Mouse (Mus musculus) kidney, postnatal 0 days (tissue): ENCODE results near the gene Plcl2. TPM values are rescaled to one million over a fixed set of nuclear protein-coding genes. Genes with fewer than 3 reads are reported as not detected.
"Not testable (repeated sequence)": the region's sequence is repeated elsewhere in the genome, so short reads cannot be mapped to it uniquely, and the experiment has no call there.

ENCODE experiments used
- ATAC-seq: fragments of 200-750 bp; cut with Nextera tagmentation; replicated peaks from 2 replicates; pipeline ENCODE4 v1.8.0; 2017; ENCODE audit warnings: low read depth, moderate number of reproducible peaks, moderate TSS enrichment, moderate library complexity; ENCODE audit not compliant: low FRiP score
- DNase-seq: peaks from one replicate; pipeline ENCODE4 v3.0.0-alpha.2; 2016; ENCODE audit warnings: low spot score
- H3K27ac ChIP-seq: fragments of 300-500 bp; sonication (generic); 2 replicates; pipeline ENCODE4 v1.5.1; 2014; ENCODE audit warnings: mild to moderate bottlenecking
- H3K27me3 ChIP-seq: fragments of 300-500 bp; sonication (generic); 2 replicates; pipeline ENCODE4 v1.6.1; 2014; ENCODE audit warnings: low read length, mixed read lengths; ENCODE audit not compliant: insufficient read depth
- H3K36me3 ChIP-seq: fragments of 300-500 bp; sonication (generic); 2 replicates; pipeline ENCODE4 v1.6.1; 2014; ENCODE audit warnings: low read length, mixed read lengths; ENCODE audit not compliant: insufficient read depth
- H3K4me1 ChIP-seq: fragments of 300-500 bp; sonication (generic); replicated peaks from 2 replicates; pipeline ENCODE4 v1.6.1; 2014; ENCODE audit warnings: antibody characterized with exemption, low read length, mixed read lengths; ENCODE audit not compliant: insufficient read depth
- H3K4me2 ChIP-seq: fragments of 300-500 bp; sonication (generic); 2 replicates; pipeline ENCODE4 v1.6.1; 2014; ENCODE audit warnings: mild to moderate bottlenecking, low read length, moderate library complexity, mixed read lengths
- H3K4me3 ChIP-seq: fragments of 300-500 bp; sonication (generic); replicated peaks from 2 replicates; pipeline ENCODE4 v1.5.1; 2014; ENCODE audit warnings: low read depth, low read length
- H3K9ac ChIP-seq: fragments of 300-500 bp; sonication (generic); 2 replicates; pipeline ENCODE4 v1.6.1; 2014; ENCODE audit warnings: low read depth, low read length
- H3K9me3 ChIP-seq: fragments of 300-500 bp; sonication (generic); replicated peaks from 2 replicates; pipeline ENCODE4 v1.6.1; 2016; ENCODE audit warnings: low read length, inconsistent platforms, mixed read lengths
- CTCF ChIP-seq: IDR thresholded peaks from 2 replicates; pipeline ENCODE4 v1.5.1; 2016; ENCODE audit warnings: antibody characterized with exemption, low read depth, mild to moderate bottlenecking, moderate library complexity
- WGBS: fragments of 180-500 bp; shearing (Covaris S2); extraction: QIAGEN DNeasy Blood & Tissue Kit; methylation state at CpG from one replicate; pipeline ENCODE4 v1.1.7; 2014; 5-methylcytosine and 5-hydroxymethylcytosine counted together
- polyA plus RNA-seq: library from polyadenylated mRNA; unstranded; fragments of >200 nt; fragmentation: Nextera tagmentation; extraction: Ambion mirVana; gene quantifications from 2 replicates; pipeline ENCODE4 v1.2.1, GENCODE M21; 2015

Plcl2 gene
- polyA plus RNA-seq, 1 experiment from 2014 or later = 2.7 TPM

DNA sequence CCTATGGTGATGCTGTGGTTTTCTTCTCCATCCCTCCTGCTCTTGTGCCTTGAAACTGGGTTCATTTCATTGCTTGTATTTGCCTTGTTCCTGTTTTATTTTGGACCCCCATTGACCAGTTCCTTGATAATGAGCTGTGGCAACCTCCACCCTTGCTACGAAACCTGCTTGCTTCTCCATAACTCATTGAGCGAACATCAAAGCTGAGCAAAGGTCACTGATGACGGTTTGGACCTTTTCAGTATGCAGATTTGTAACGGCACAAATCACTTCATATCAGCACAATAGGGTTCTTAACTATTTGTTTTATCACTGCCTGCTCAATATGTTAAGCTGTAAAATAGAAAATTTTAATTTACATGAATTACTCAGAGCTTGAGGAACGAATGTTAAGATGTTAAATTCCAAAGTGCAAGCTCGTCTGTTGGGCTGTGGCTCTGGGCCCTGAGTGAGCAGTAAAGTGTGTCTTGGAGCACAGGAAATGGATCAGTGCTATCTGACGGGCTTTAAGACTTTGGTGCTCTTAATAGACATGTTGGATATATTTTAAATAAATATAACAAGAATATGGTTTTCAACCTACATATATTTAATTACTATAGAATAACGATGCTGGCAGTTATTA lies 126.9 kb downstream of the Plcl2 start:
- TF ChIP-seq CTCF = no peak
- no peak for ATAC-seq
- Histone ChIP-seq H3K4me3 (no peak overlapping the region), H3K27ac (no peak overlapping the region), H3K4me2 (no peak overlapping the region), H3K4me1 (no peaks in the 10 kb centered on the region), H3K9me3 (no peaks in the 10 kb centered on the region), H3K36me3 (no peaks in the 10 kb centered on the region), H3K27me3 (no peaks in the 10 kb centered on the region), H3K9ac (no peak overlapping the region)
- WGBS = 66% methylated on average over 8 of the region's 8 CpGs
- DNase-seq = no peak

DNA sequence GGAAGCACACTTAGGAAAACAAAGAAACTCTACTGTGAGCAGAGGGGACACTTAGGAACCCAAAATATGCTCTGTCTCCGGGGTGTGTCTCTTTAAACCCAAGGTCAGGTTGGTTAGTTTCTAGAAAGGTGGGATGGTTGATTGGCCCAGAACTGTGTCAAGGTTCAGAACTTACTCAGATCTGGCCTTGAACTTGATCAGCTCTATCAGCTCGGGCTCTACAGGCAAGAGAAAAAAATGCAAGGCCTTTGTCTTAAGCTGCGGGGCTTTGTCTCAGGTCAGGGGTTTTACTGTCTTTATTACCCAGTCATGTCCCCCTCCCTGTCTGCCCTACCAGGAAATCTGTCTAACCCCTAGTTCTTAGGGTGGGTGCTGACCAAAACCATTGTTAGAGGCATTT lies 129.6 kb downstream of the Plcl2 start:
- 75% methylated on average over 3 of the region's 3 CpGs for WGBS

DNA sequence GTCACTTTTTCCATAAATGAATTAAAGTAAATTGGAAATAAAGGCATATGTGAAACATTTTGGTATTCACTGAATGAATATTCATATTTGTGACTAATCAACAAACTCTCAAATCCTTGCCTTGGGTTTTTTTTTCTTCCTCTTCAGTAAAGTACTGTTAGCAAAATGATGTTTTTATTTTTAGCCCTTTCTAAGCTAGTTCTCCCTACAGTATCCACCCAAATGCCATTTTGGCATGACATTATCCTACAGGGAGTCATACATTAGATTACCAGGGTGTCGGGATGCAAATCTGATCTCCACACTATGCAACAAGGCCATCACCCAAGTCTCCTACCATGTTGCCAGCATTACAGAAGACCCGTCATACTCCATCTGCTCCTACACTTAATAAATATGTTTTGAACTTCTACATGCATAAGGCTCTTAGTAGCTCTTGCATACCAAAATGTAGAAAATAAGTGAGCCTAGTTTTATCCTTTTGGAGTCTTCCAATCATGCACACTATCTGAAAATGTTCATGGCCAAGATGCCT lies 131.9 kb downstream of the Plcl2 start:
- no peak for ATAC-seq
- H3K9me3 ChIP-seq = no peaks in the 10 kb centered on the region
- no peak overlapping the region for H3K4me3 ChIP-seq
- DNase-seq = no peak
- H3K36me3 ChIP-seq = no peaks in the 10 kb centered on the region
- no peak overlapping the region for H3K27ac ChIP-seq
- H3K4me2 ChIP-seq = no peak overlapping the region
- H3K27me3 ChIP-seq = no peaks in the 10 kb centered on the region
- TF ChIP-seq CTCF = no peak
- 94% methylated on average over 2 of the region's 2 CpGs for WGBS
- no peak overlapping the region for H3K9ac ChIP-seq
- 0 out of 2 replicates have a peak, but pooled peaks cover 4% of the 10 kb centered on the region for H3K4me1 ChIP-seq

More for the DNA sequence above, 129.6 kb downstream of the Plcl2 start:
- no peak for TF ChIP-seq CTCF
- ATAC-seq (no peak), DNase-seq (no peak)
- 0 out of 2 replicates have a peak, but pooled peaks cover under 1% of the 10 kb centered on the region for H3K4me1 ChIP-seq
- H3K27me3 ChIP-seq = no peaks in the 10 kb centered on the region
- no peaks in the 10 kb centered on the region for H3K36me3 ChIP-seq
- H3K9ac ChIP-seq = no peak overlapping the region
- no peak overlapping the region for H3K27ac ChIP-seq
- H3K9me3 ChIP-seq = no peaks in the 10 kb centered on the region
- H3K4me2 ChIP-seq = no peak overlapping the region
- H3K4me3 ChIP-seq = no peak overlapping the region

DNA sequence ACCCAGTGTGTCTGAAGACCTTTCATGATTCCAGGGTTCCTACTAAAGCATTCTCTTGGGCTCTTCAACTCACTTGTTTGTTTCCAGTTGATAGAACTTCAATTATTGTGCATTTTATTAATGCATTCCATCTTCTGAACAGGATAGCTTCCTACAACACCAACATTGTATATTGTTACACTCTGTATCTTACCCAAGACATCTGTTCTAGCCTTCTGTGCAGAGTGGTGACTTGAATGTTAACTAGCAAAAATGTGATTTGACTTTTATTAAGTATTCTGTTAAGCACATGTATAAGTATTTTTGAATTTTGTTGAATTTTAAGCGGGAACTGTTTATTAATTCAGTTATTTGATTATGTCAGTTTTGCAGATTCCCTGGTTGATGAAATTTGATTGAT lies 132.7 kb downstream of the Plcl2 start:
- Histone ChIP-seq H3K27ac (no peak overlapping the region), H3K4me3 (no peak overlapping the region), H3K36me3 (no peaks in the 10 kb centered on the region), H3K9ac (no peak overlapping the region), H3K9me3 (no peaks in the 10 kb centered on the region), H3K4me2 (no peak overlapping the region), H3K4me1 (0 out of 2 replicates have a peak, but pooled peaks cover 4% of the 10 kb centered on the region), H3K27me3 (no peaks in the 10 kb centered on the region)
- no peak for DNase-seq
- 98% methylated on average over 1 of the region's 1 CpGs for WGBS
- TF ChIP-seq CTCF = no peak
- no peak for ATAC-seq

DNA sequence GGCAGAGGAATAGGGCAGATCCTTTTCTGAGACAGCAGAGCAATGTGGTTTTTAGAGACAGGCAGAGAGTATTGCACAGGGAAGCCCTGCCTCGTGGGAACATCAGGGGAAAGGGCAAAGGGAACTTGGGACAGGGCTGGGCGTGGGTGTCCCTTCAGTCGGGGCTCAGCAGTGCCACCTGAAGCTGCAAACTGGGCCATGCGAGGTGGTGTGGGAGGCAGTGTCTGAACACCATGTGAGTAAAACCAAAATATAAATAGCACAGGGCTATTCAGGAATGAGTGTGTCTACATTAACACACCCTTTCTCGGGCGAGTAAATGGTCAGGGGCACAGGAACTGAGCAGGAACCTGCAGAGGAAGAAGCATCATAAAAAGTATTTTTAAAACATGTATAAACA lies 134.2 kb downstream of the Plcl2 start:
- no peak overlapping the region for H3K4me3 ChIP-seq
- DNase-seq = no peak
- no peak overlapping the region for H3K4me2 ChIP-seq
- H3K9ac ChIP-seq = no peak overlapping the region
- WGBS = 47% methylated on average over 6 of the region's 6 CpGs
- no peak overlapping the region for H3K27ac ChIP-seq
- ATAC-seq = no peak
- H3K36me3 ChIP-seq = no peaks in the 10 kb centered on the region
- TF ChIP-seq CTCF = no peak
- 0 out of 2 replicates have a peak, but pooled peaks cover 5% of the 10 kb centered on the region for H3K9me3 ChIP-seq
- 0 out of 2 replicates have a peak, but pooled peaks cover 4% of the 10 kb centered on the region for H3K4me1 ChIP-seq
- no peaks in the 10 kb centered on the region for H3K27me3 ChIP-seq

DNA sequence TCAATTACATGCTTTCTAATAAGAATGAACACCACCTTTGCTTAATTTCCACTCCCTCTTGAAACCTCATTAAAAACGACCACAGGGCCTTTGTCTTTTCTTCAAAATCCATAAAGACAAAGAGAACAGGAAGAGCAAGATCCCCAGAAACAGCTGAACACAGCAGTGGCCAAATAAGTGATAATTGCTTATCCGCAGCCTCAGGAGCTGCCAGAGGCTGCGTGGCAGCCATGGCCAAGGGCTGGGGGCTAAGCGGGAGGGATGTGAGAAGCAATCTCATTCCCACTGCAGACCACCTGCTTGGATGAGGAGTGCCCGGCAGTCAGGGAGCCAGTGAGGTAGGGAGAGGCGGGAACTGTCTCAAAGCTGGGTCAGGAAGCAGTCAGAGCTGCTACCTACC lies 134.8 kb downstream of the Plcl2 start:
- TF ChIP-seq CTCF = no peak
- ATAC-seq (no peak), DNase-seq (no peak)
- Histone ChIP-seq H3K27me3 (no peaks in the 10 kb centered on the region), H3K27ac (no peak overlapping the region), H3K36me3 (no peaks in the 10 kb centered on the region), H3K4me3 (no peak overlapping the region), H3K4me1 (0 out of 2 replicates have a peak, but pooled peaks cover 4% of the 10 kb centered on the region), H3K9me3 (0 out of 2 replicates have a peak, but pooled peaks cover 5% of the 10 kb centered on the region), H3K9ac (no peak overlapping the region), H3K4me2 (no peak overlapping the region)
- WGBS = 46% methylated on average over 6 of the region's 6 CpGs

DNA sequence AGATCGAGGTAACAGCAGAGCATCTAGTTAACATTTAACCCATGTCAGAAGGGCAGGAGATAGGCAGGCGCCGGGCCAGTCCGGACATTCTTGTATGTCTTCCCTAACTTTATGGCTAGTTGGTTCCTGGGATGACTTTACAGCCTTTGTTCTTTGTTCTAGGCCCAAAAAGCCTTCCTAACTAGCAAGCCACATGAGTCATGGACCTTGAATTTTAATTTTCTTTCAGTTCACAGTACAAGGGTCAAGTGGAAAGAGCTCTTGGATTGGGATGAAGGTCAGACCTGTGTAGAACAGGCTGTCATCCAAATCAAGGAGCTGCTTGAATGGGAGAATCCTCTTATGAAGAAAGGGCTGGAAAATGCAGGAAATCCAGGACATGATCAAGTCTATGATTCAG lies 138.9 kb downstream of the Plcl2 start:
- not testable (repeated sequence) for H3K36me3 ChIP-seq, H3K27me3 ChIP-seq, H3K9me3 ChIP-seq, ATAC-seq, DNase-seq, H3K4me1 ChIP-seq, H3K9ac ChIP-seq, H3K27ac ChIP-seq, H3K4me2 ChIP-seq, H3K4me3 ChIP-seq
- 91% methylated on average over 4 of the region's 4 CpGs for WGBS
